8 mouse cellular contexts compared by ENCODE assay signal in genomic region chr5:142692248-142692647, GRCm38 (mm10). TPM values are rescaled to one million over a fixed set of nuclear protein-coding genes. Genes with fewer than 3 reads are reported as not detected.
DNase-seq lines count a peak whose midpoint lies in the region; ATAC-seq lines count a peak whose summit lies in the region.

Gene Slc29a4, plus strand, starts transcription at chr5:142692512.

- no peak within 1 kb of the TSS for H3K9ac ChIP-seq in hindbrain, embryonic 13.5 days
- H3K9ac ChIP-seq in limb, embryonic 12.5 days (replicated peaks): no peak within 1 kb of the TSS; the same call in 1 of the 2 replicates

- H3K27ac ChIP-seq in hindbrain, embryonic 13.5 days: peak within 1 kb of the TSS; percentile 46; the same call in 1 of the 2 replicates
- no peak within 1 kb of the TSS for H3K27ac ChIP-seq in limb, embryonic 12.5 days

- DNase-seq in MN1 (ENCODE audit: low spot score): peak; percentile 81
- peak; percentile 79 to 81 for DNase-seq in cerebellum, postnatal 10 days
- DNase-seq in lung, postnatal 10 days: no peak
- DNase-seq in embryo, embryonic 10.5 days (ENCODE audit: low spot score): no peak
- no peak for DNase-seq in retina, postnatal 1 day

- WGBS in hindbrain, embryonic 13.5 days: 51% methylated on average over 14 of the region's 14 CpGs
- 55% methylated on average over 14 of the region's 14 CpGs for WGBS in limb, embryonic 12.5 days

- H3K4me2 ChIP-seq in hindbrain, embryonic 13.5 days: no peak within 1 kb of the TSS
- no peak within 1 kb of the TSS for H3K4me2 ChIP-seq in limb, embryonic 12.5 days

- H3K4me3 ChIP-seq in hindbrain, embryonic 13.5 days: no peak within 1 kb of the TSS
- H3K4me3 ChIP-seq in limb, embryonic 12.5 days (replicated peaks): no peak within 1 kb of the TSS

- no peaks in the 10 kb centered on the region for H3K9me3 ChIP-seq in hindbrain, embryonic 13.5 days
- no peaks in the 10 kb centered on the region for H3K9me3 ChIP-seq in limb, embryonic 12.5 days

- 0 out of 2 replicates have a peak, but pooled peaks cover 3% of the 10 kb centered on the region for H3K27me3 ChIP-seq in hindbrain, embryonic 13.5 days
- no peaks in the 10 kb centered on the region; the same call in 1 of the 2 replicates for H3K27me3 ChIP-seq in limb, embryonic 12.5 days

- ATAC-seq in hindbrain, embryonic 13.5 days (ENCODE audit: low FRiP score): no peak
- ATAC-seq in limb, embryonic 12.5 days (ENCODE audit: insufficient number of reproducible peaks, insufficient read depth, low FRiP score, low TSS enrichment, low read depth): no peak
- no peak for ATAC-seq in inflammation-experienced regulatory T-cells, adult 6 months

- no peaks in the 10 kb centered on the region for H3K36me3 ChIP-seq in hindbrain, embryonic 13.5 days
- H3K36me3 ChIP-seq in limb, embryonic 12.5 days: no peaks in the 10 kb centered on the region

- H3K4me1 ChIP-seq in hindbrain, embryonic 13.5 days (replicated peaks): peaks cover 28% of the 10 kb centered on the region
- H3K4me1 ChIP-seq in limb, embryonic 12.5 days (replicated peaks): no peaks in the 10 kb centered on the region

RNA-seq across cellular contexts. Expression of gene Slc29a4, which starts in this region (rescaled TPM):
- 77.3 and 77.9 TPM in 2 replicates for polyA plus RNA-seq in hindbrain, embryonic 13.5 days (2015; fragmentation: Nextera tagmentation; extraction: Ambion mirVana)
- 13.9 and 14.8 TPM in 2 replicates for polyA plus RNA-seq in limb, embryonic 12.5 days (2016; fragmentation: Nextera tagmentation; extraction: Ambion mirVana)
- polyA plus RNA-seq in inflammation-experienced regulatory T-cells, adult 6 months (2017; shearing (Covaris generic)): 1 to 10 TPM in 1 of 3 experiments, under 1 TPM in 1, not detected in 1; 0.20 to 1.9 TPM

Comparison
In these comparisons a context has a peak if more than half of its experiments do, and no peak if none do; other contexts are left out.
1. DNase-seq: peak in MN1 (single experiment) and cerebellum, postnatal 10 days (2 of 2); none in lung, postnatal 10 days (single experiment), embryo, embryonic 10.5 days (single experiment) and retina, postnatal 1 day (single experiment).